Mouse (Mus musculus): Measurements from ENCODE around the gene Mtg2. TPM values are rescaled to one million over a fixed set of nuclear protein-coding genes. Genes with fewer than 3 reads are reported as not detected.

Gene Mtg2
- 28.8 and 31.5 TPM in 2 replicates for polyA plus RNA-seq (2012; rRNA removed)

GRCm38 (mm10) chr2:180070481-180071453, at the start of gene Mtg2:
Gene Mtg2, plus strand, starts transcription at chr2:180070588.
- DNase-seq (ENCODE audit: extremely low spot score in 1 of 2, low spot score in 1 of 2) = peak; percentile 91 to 97

GRCm38 (mm10) chr2:180020919-180021318, 49.5 kb upstream of the Mtg2 start:
- DNase-seq (ENCODE audit: extremely low spot score in 1 of 2, low spot score in 1 of 2) = no peak

- DNase-seq (ENCODE audit: extremely low spot score in 1 of 2, low spot score in 1 of 2) = no peak
Measured at GRCm38 (mm10) chr2:180022751-180023150, 47.6 kb upstream of the Mtg2 start.

GRCm38 (mm10) chr2:180024401-180025098, 45.8 kb upstream of the Mtg2 start, which contains the start of gene Lsm14b:
Gene Lsm14b, plus strand, starts transcription at chr2:180024987.
- DNase-seq (ENCODE audit: extremely low spot score in 1 of 2, low spot score in 1 of 2) = peak; percentile 96 to 99

- DNase-seq (ENCODE audit: extremely low spot score in 1 of 2, low spot score in 1 of 2) = peak in 1 of 2 experiments; percentile 34
Measured at GRCm38 (mm10) chr2:180025135-180025860, 45.1 kb upstream of the Mtg2 start.

- DNase-seq (ENCODE audit: extremely low spot score in 1 of 2, low spot score in 1 of 2) = no peak
Measured at GRCm38 (mm10) chr2:180025861-180026200, 44.6 kb upstream of the Mtg2 start.

GRCm38 (mm10) chr2:180027768-180028167, 42.6 kb upstream of the Mtg2 start:
- no peak for DNase-seq (ENCODE audit: extremely low spot score in 1 of 2, low spot score in 1 of 2)

GRCm38 (mm10) chr2:180031270-180031669, 39.1 kb upstream of the Mtg2 start:
- DNase-seq (ENCODE audit: extremely low spot score in 1 of 2, low spot score in 1 of 2) = no peak

GRCm38 (mm10) chr2:180032925-180033324, 37.5 kb upstream of the Mtg2 start:
- no peak for DNase-seq (ENCODE audit: extremely low spot score in 1 of 2, low spot score in 1 of 2)

- no peak for DNase-seq (ENCODE audit: extremely low spot score in 1 of 2, low spot score in 1 of 2)
Measured at GRCm38 (mm10) chr2:180033956-180034355, 36.4 kb upstream of the Mtg2 start.

GRCm38 (mm10) chr2:180034753-180035152, 35.6 kb upstream of the Mtg2 start:
- DNase-seq (ENCODE audit: extremely low spot score in 1 of 2, low spot score in 1 of 2) = no peak

GRCm38 (mm10) chr2:180040406-180040805, 30.0 kb upstream of the Mtg2 start:
- DNase-seq (ENCODE audit: extremely low spot score in 1 of 2, low spot score in 1 of 2) = no peak

GRCm38 (mm10) chr2:180041577-180042255, 28.7 kb upstream of the Mtg2 start:
- peak in 1 of 2 experiments; percentile 43 for DNase-seq (ENCODE audit: extremely low spot score in 1 of 2, low spot score in 1 of 2)

- peak; percentile 72 to 88 for DNase-seq (ENCODE audit: extremely low spot score in 1 of 2, low spot score in 1 of 2)
Measured at GRCm38 (mm10) chr2:180042256-180042857, 28.0 kb upstream of the Mtg2 start, which contains the start of the genes Psma7 and Ss18l1. Gene Psma7, minus strand, starts transcription at chr2:180042433. Gene Ss18l1, plus strand, starts transcription at chr2:180042509.

- peak in 1 of 2 experiments; percentile 57 for DNase-seq (ENCODE audit: extremely low spot score in 1 of 2, low spot score in 1 of 2)
Measured at GRCm38 (mm10) chr2:180042858-180043515, 27.4 kb upstream of the Mtg2 start.

GRCm38 (mm10) chr2:180045283-180045682, 25.1 kb upstream of the Mtg2 start:
- peak in 1 of 2 experiments; percentile 64 for DNase-seq (ENCODE audit: extremely low spot score in 1 of 2, low spot score in 1 of 2)

- DNase-seq (ENCODE audit: extremely low spot score in 1 of 2, low spot score in 1 of 2) = no peak
Measured at GRCm38 (mm10) chr2:180047580-180047979, 22.8 kb upstream of the Mtg2 start.

- DNase-seq (ENCODE audit: extremely low spot score in 1 of 2, low spot score in 1 of 2) = peak in 1 of 2 experiments; percentile 66
Measured at GRCm38 (mm10) chr2:180047980-180048635, 22.3 kb upstream of the Mtg2 start.

GRCm38 (mm10) chr2:180050986-180051385, 19.4 kb upstream of the Mtg2 start:
- DNase-seq (ENCODE audit: extremely low spot score in 1 of 2, low spot score in 1 of 2) = peak; percentile 41 to 91

Data from frontal cortex, adult 2 months (tissue).